Mouse (Mus musculus): ENCODE measurements around the gene Eif4g3.

Gene Eif4g3

GRCm38 (mm10) chr4:138217951-138218685 lies 225.3 kb downstream of the Eif4g3 start:
- peak; percentile 36 for DNase-seq (ENCODE audit: low read depth, low spot score)

- peak; percentile 60 for DNase-seq (ENCODE audit: low read depth, low spot score)
Observed at GRCm38 (mm10) chr4:138219331-138219730, 226.5 kb downstream of the Eif4g3 start.

GRCm38 (mm10) chr4:138220761-138221160 lies 227.9 kb downstream of the Eif4g3 start:
- no peak for DNase-seq (ENCODE audit: low read depth, low spot score)

GRCm38 (mm10) chr4:138221406-138221805 lies 228.6 kb downstream of the Eif4g3 start:
- no peak for DNase-seq (ENCODE audit: low read depth, low spot score)

GRCm38 (mm10) chr4:138222396-138222795 lies 229.6 kb downstream of the Eif4g3 start:
- peak; percentile 53 for DNase-seq (ENCODE audit: low read depth, low spot score)

- DNase-seq (ENCODE audit: low read depth, low spot score) = peak; percentile 43
Observed at GRCm38 (mm10) chr4:138223623-138224022, 230.8 kb downstream of the Eif4g3 start.

GRCm38 (mm10) chr4:138246756-138247665 lies 254.2 kb downstream of the Eif4g3 start:
- peak; percentile 23 for DNase-seq (ENCODE audit: low read depth, low spot score)

- peak; percentile 83 for DNase-seq (ENCODE audit: low read depth, low spot score)
Observed at GRCm38 (mm10) chr4:138250088-138250960, 257.5 kb downstream of the Eif4g3 start, which contains the start of the genes Sh2d5 and Kif17. TSS of gene Sh2d5 (plus strand) at chr4:138250403. TSS of gene Kif17 (plus strand) at chr4:138250435.

- peak; percentile 34 for DNase-seq (ENCODE audit: low read depth, low spot score)
Observed at GRCm38 (mm10) chr4:138251819-138252218, 259.0 kb downstream of the Eif4g3 start.

GRCm38 (mm10) chr4:138252231-138252630 lies 259.4 kb downstream of the Eif4g3 start:
- DNase-seq (ENCODE audit: low read depth, low spot score) = no peak

- DNase-seq (ENCODE audit: low read depth, low spot score) = peak; percentile 44
Observed at GRCm38 (mm10) chr4:138257116-138257687, 264.4 kb downstream of the Eif4g3 start.
